Mouse (Mus musculus): ENCODE data around the gene Ppm1l.

The Ppm1l gene

GRCm38 (mm10) chr3:69316391-69317195 lies at the start of gene Ppm1l:
Gene Ppm1l, plus strand, starts transcription at chr3:69316861.
- DNase-seq = peak; percentile 89

GRCm38 (mm10) chr3:69271812-69272211 lies 44.8 kb upstream of the Ppm1l start:
- no peak for DNase-seq

GRCm38 (mm10) chr3:69274018-69274663 lies 42.5 kb upstream of the Ppm1l start:
- no peak for DNase-seq

GRCm38 (mm10) chr3:69274664-69275312 lies 41.9 kb upstream of the Ppm1l start:
- peak; percentile 32 for DNase-seq

GRCm38 (mm10) chr3:69278648-69279047 lies 38.0 kb upstream of the Ppm1l start:
- no peak for DNase-seq

GRCm38 (mm10) chr3:69282406-69282805 lies 34.3 kb upstream of the Ppm1l start:
- no peak for DNase-seq

GRCm38 (mm10) chr3:69283085-69283847 lies 33.4 kb upstream of the Ppm1l start:
- no peak for DNase-seq

GRCm38 (mm10) chr3:69289833-69290232 lies 26.8 kb upstream of the Ppm1l start:
- peak; percentile 51 for DNase-seq

- DNase-seq = peak; percentile 75
Measured at GRCm38 (mm10) chr3:69290294-69290693, 26.4 kb upstream of the Ppm1l start.

- DNase-seq = no peak
Measured at GRCm38 (mm10) chr3:69290844-69291243, 25.8 kb upstream of the Ppm1l start.

- no peak for DNase-seq
Measured at GRCm38 (mm10) chr3:69292628-69293027, 24.0 kb upstream of the Ppm1l start.

GRCm38 (mm10) chr3:69296270-69296669 lies 20.4 kb upstream of the Ppm1l start:
- no peak for DNase-seq

GRCm38 (mm10) chr3:69300121-69300520 lies 16.5 kb upstream of the Ppm1l start:
- no peak for DNase-seq

GRCm38 (mm10) chr3:69315810-69316390 lies 761 bp upstream of the Ppm1l start:
- no peak for DNase-seq

GRCm38 (mm10) chr3:69317251-69318125 lies 827 bp downstream of the Ppm1l start:
- DNase-seq = no peak

- peak; percentile 35 for DNase-seq
Measured at GRCm38 (mm10) chr3:69318131-69318951, 1.7 kb downstream of the Ppm1l start.

- no peak for DNase-seq
Measured at GRCm38 (mm10) chr3:69319061-69319720, 2.5 kb downstream of the Ppm1l start.

GRCm38 (mm10) chr3:69323982-69324381 lies 7.3 kb downstream of the Ppm1l start:
- DNase-seq = no peak

GRCm38 (mm10) chr3:69329910-69330309 lies 13.2 kb downstream of the Ppm1l start:
- DNase-seq = no peak

GRCm38 (mm10) chr3:69333819-69334218 lies 17.2 kb downstream of the Ppm1l start:
- no peak for DNase-seq
